Mouse (Mus musculus) cerebellum, adult 11 months (tissue): ENCODE data around the gene Cntn4.

Experiments
- DNase-seq: peaks from one replicate; pipeline ENCODE4 v3.0.0; 2022

The Cntn4 gene

GRCm38 (mm10) chr6:106097856-106098255, 420.4 kb downstream of the Cntn4 start:
- no peak for DNase-seq

- peak; percentile 14 for DNase-seq
Observed at GRCm38 (mm10) chr6:106118523-106119081, 441.1 kb downstream of the Cntn4 start.

GRCm38 (mm10) chr6:106153530-106153929, 476.1 kb downstream of the Cntn4 start:
- DNase-seq, result no peak

GRCm38 (mm10) chr6:106155362-106155761, 477.9 kb downstream of the Cntn4 start:
- DNase-seq, result no peak

GRCm38 (mm10) chr6:106177546-106177945, 500.1 kb downstream of the Cntn4 start:
- DNase-seq, result peak; percentile 52

- no peak for DNase-seq
Observed at GRCm38 (mm10) chr6:106181596-106181995, 504.1 kb downstream of the Cntn4 start.

- no peak for DNase-seq
Observed at GRCm38 (mm10) chr6:106200974-106201373, 523.5 kb downstream of the Cntn4 start.

GRCm38 (mm10) chr6:106207401-106207800, 529.9 kb downstream of the Cntn4 start:
- no peak for DNase-seq

GRCm38 (mm10) chr6:106213071-106213470, 535.6 kb downstream of the Cntn4 start:
- no peak for DNase-seq

- DNase-seq, result no peak
Observed at GRCm38 (mm10) chr6:106237046-106237948, 559.8 kb downstream of the Cntn4 start.

- DNase-seq, result no peak
Observed at GRCm38 (mm10) chr6:106241553-106241952, 564.1 kb downstream of the Cntn4 start.

GRCm38 (mm10) chr6:106263396-106263795, 585.9 kb downstream of the Cntn4 start:
- DNase-seq, result peak; percentile 12

- DNase-seq, result no peak
Observed at GRCm38 (mm10) chr6:106265487-106265886, 588.0 kb downstream of the Cntn4 start.

- DNase-seq, result no peak
Observed at GRCm38 (mm10) chr6:106266304-106266703, 588.8 kb downstream of the Cntn4 start.

- no peak for DNase-seq
Observed at GRCm38 (mm10) chr6:106268723-106269122, 591.3 kb downstream of the Cntn4 start.

GRCm38 (mm10) chr6:106277139-106277538, 599.7 kb downstream of the Cntn4 start:
- DNase-seq, result no peak

GRCm38 (mm10) chr6:106281621-106282020, 604.2 kb downstream of the Cntn4 start:
- DNase-seq, result no peak

GRCm38 (mm10) chr6:106283815-106284214, 606.4 kb downstream of the Cntn4 start:
- no peak for DNase-seq

GRCm38 (mm10) chr6:106299451-106299850, 622.0 kb downstream of the Cntn4 start:
- no peak for DNase-seq

- DNase-seq, result peak; percentile 41
Observed at GRCm38 (mm10) chr6:106300179-106300578, 622.7 kb downstream of the Cntn4 start.

GRCm38 (mm10) chr6:106302435-106302834, 625.0 kb downstream of the Cntn4 start:
- DNase-seq, result no peak

GRCm38 (mm10) chr6:106328987-106329386, 651.5 kb downstream of the Cntn4 start:
- no peak for DNase-seq

GRCm38 (mm10) chr6:106329636-106330035, 652.2 kb downstream of the Cntn4 start:
- no peak for DNase-seq

- DNase-seq, result no peak
Observed at GRCm38 (mm10) chr6:106332466-106332865, 655.0 kb downstream of the Cntn4 start.
